Mouse (Mus musculus): Measurements from ENCODE around the gene Gm17455.

DNA sequence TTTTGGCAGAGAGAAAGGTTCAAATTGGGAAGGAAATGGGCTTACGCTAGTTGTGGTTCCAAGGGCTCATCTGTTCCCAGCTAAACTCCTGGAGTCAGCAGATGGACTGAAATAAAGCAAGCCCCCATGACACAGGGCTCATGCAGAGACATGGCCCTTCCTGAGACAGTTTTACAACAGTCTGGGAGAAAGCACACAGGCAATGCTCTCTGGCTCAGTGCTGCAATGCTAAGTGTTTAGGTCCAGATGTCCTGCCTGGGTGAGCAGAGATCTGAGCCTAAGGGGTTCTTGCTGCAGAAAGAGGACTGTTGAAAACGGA is 37.3 kb upstream of the Gm17455 start:
- no peak for TF ChIP-seq CTCF (IDR thresholded peaks at IDR 0.05; ENCODE audit: extremely low read depth, insufficient read depth, low read length)
- TF ChIP-seq POLR2A (IDR thresholded peaks at IDR 0.05; ENCODE audit: extremely low read depth, insufficient read depth, low read length), result 0 out of 2 replicates have a peak, but pooled peaks have one; percentile 18

Data from cortical plate, adult 2 months (tissue).